Mouse (Mus musculus): ENCODE measurements around the gene Hist1h4c.
A peak's percentile ranks its signal among the peaks of the same experiment; 100 is the strongest.

Gene Hist1h4c

DNA sequence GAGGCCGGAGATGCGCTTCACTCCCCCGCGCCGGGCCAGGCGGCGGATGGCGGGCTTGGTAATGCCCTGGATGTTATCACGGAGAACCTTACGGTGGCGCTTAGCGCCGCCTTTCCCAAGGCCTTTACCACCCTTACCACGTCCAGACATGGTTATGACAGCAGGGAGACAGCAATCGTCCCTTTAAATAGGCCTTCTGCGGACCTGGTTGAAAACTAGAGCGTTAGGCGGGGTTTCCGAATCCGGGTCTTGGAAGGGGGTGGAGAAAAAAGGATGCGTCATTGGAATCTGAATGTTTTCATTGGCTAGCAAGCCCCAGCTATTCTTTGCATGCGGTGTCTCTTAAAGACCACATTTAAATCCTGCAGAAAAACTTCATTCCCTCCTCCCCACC, at the start of gene Hist1h4c:
TSS of gene Hist1h4c (minus strand) at position 155 of the 394 bp plus-strand sequence.
- DNase-seq (ENCODE audit: low read depth, low spot score): peak; percentile 99

GRCm38 (mm10) chr13:23747892-23748288, 49.6 kb upstream of the Hist1h4c start:
- no peak for DNase-seq (ENCODE audit: low read depth, low spot score)

DNA sequence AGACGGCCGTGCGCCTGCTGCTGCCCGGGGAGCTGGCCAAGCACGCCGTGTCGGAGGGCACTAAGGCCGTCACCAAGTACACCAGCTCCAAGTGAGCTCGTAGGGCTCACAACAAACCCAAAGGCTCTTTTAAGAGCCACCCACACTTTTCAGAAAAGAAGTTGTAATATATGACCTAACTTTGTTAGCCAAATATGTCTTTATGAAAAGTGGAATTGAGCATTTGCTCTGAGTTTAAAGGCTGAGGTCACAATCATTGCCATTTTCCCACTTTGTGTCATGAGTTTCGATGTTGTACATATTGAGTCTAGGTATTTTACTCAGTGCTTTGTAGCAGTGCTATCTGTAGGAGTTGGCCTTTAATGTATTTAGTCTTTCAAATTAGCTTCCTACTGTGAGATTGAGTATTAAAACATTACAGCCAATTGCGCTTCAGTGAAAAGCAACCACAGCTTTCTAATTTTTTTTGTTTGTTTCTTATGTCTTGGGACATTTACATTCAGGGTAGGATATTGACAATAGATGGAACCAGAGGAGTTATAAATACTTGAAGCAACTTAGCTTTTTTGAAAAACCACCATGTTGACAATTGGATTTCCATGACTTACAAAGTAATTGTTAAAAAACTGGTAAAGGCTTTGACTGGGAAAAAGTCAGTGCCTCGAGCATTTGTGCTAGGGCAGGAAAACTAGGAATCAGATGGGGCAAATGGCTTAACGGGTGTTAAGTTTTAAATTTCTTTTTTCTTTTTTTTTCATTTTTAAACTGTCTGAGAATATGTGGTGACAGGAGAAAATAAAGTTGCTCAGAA, 49.0 kb upstream of the Hist1h4c start:
- DNase-seq (ENCODE audit: low read depth, low spot score): no peak

DNA sequence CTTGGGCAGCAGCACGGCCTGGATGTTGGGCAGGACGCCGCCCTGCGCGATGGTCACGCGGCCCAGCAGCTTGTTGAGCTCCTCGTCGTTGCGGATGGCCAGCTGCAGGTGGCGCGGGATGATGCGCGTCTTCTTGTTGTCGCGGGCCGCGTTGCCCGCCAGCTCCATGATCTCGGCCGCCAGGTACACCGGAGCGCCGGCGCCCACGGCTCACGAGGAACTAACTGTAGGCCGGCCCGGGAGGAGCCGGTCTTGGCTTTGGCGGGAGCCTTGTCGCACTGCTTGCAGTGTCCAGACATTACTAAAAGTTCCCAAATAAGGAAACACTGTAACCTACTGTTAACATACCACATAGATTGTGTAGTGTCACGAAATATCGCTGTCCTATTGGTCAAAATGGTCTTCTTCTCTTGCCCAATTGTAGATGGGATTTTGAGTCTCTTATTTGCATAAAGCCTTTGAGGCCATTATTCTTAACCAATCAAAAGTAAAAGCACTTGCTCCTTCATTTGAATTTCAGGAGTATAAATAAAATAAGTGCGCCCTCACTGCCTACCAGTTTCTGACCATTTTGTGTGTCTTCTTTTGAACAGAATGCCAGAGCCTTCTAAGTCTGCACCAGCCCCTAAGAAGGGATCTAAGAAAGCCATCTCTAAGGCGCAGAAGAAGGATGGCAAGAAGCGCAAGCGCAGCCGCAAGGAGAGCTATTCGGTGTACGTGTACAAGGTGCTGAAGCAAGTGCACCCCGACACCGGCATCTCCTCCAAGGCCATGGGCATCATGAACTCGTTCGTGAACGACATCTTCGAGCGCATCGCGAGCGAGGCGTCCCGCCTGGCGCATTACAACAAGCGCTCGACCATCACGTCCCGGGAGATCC, 48.2 kb upstream of the Hist1h4c start, which contains the start of gene Hist1h2bb:
TSS of gene Hist1h2bb (plus strand) at position 534 of the 880 bp plus-strand sequence.
- DNase-seq (ENCODE audit: low read depth, low spot score): peak; percentile 99

DNA sequence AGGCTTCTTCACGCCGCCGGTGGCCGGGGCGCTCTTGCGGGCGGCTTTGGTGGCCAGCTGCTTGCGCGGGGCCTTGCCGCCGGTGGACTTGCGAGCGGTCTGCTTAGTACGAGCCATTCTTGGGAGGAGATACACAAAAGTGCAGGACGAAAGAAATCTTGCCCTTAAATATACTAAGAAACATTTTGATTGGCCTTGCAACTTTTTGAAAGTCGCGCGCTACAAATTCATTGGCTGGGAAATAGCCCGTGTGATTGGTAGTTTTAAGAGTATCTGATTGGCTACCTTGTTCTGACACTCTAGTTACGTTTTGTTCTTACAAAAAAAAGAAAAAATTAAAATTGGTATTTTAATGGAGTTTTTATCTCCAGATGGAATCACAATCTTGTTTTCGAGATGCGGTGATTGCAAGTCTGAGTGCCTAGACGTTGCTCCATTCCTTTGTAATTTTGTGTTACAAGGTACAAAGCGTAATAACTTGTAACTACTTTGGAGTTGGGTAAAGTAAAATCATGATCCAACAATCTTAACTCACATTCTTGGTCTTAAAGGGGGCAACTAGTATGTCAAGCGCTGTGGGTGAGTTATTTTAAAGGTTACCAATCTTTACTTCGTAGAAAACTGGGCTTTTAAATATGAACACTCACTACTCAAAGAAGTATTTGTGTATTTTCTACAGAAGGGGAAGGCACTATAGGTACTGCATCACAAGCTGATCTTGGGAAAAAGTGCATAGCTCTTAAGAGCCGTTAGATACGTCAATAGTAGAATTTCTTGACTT, 47.3 kb upstream of the Hist1h4c start, which contains the start of gene Hist1h3c:
TSS of gene Hist1h3c (minus strand) at position 222 of the 781 bp plus-strand sequence.
- DNase-seq (ENCODE audit: low read depth, low spot score): peak; percentile 93

DNA sequence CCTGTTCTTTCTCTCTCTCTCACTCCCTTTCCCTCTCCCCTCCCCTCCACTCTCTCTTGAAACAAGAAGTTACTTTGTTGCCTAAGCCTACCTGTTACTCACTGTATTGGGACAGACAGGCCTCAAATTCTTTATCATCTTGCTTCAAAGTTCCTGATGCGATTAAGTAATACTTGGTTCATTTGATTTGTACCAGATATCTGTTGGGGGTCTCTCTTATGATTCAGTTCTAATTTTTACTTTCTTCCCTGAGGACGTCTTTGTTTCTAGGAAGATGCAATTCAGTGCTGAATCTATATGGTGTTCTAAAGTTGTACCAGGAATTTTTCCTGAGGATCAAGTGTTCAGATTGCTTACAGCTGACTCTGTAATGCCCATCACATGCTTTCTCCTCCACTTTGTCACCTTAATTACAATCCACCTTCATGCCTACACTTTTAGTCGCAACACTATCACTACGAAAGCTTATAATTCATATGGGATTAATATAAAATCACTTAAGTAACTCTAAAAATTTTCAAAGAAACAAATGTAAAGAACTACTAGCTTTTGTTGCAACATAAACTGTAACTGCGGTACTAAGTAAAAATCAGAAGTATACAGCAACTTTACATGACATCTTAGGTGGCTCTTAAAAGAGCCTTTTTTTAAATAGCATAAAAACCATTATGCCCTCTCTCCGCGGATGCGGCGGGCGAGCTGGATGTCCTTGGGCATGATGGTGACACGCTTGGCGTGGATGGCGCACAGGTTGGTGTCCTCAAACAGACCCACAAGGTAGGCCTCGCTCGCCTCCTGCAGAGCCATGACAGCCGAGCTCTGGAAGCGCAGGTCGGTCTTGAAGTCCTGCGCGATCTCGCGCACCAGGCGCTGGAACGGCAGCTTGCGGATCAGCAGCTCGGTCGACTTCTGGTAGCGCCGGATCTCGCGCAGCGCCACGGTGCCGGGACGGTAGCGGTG, 46.4 kb upstream of the Hist1h4c start:
- no peak for DNase-seq (ENCODE audit: low read depth, low spot score)

GRCm38 (mm10) chr13:23743963-23744362, 45.7 kb upstream of the Hist1h4c start:
- no peak for DNase-seq (ENCODE audit: low read depth, low spot score)

DNA sequence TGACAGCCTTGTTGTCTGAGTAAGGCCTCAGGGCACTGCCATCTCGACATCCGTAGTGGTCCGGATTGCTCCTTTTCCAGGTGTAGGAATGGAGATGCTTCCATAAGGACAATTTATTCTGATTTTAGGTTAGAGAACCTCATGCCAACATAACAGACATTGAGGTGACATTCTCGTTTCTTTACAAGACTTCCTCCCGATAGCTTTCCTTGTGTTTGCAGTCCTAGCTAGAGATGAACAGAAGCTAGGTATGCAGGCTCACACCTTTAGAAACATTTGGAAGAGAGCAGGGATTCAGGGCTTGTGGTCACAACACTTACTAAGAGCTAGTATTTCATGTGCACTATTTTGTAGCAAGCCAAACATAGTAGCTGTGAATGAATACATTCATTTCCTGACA, 45.0 kb upstream of the Hist1h4c start:
- no peak for DNase-seq (ENCODE audit: low read depth, low spot score)

DNA sequence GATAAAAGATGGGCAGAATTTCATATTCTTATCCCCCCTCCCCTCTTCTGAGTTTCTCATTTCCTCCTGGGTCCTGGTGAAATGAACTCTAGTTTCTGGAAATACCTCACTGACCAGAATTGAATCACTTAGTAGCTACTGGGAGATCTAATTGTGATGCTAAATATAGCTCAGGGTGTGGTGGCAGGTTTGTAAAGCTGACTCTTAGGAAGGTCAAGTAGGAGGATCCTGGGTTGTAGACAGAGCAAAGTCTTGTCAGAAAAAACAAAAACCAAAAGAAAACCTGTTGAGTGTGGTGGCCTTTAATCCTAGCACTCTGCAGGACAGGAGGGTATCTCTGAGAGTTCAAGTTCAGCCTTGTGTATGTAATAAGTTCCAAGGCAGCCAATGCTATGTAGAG, 43.8 kb upstream of the Hist1h4c start:
- DNase-seq (ENCODE audit: low read depth, low spot score): no peak

DNA sequence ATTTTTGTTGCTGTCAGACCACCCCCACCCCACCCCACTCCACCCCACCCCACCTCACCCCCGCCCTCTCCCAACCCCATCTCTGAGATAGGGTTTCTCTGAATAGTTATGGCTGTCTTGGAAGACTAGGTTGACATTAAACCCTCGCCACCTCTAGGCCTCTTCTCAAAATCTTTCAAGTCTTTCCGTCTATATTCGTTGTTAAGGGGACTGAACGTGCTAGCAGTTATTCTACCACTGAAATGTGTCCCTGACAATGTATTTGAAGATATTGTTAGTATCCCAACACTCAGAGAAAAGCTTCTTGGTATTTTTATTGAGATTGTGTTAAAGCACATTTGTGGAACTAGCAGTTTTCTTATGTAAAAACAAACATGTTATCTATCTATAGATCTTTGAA, 42.7 kb upstream of the Hist1h4c start:
- no peak for DNase-seq (ENCODE audit: low read depth, low spot score)

GRCm38 (mm10) chr13:23740256-23740840, 42.1 kb upstream of the Hist1h4c start:
- no peak for DNase-seq (ENCODE audit: low read depth, low spot score)

DNA sequence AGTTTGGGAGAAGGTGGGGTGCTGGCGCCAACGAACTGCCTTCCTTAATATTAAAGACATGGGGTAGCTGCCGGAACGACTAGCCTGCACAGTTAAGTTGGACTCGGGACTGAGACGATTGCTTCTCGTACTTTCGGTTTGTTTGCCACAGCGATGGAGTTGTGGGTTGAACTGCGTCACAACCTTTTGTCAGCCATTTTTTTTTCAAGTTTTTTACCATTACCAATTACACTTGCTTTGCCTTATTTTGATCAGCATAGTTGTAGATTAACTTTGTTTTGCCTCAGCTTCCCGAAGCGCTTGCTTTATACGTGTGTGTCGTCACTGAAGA, 41.6 kb upstream of the Hist1h4c start:
- no peak for DNase-seq (ENCODE audit: low read depth, low spot score)

DNA sequence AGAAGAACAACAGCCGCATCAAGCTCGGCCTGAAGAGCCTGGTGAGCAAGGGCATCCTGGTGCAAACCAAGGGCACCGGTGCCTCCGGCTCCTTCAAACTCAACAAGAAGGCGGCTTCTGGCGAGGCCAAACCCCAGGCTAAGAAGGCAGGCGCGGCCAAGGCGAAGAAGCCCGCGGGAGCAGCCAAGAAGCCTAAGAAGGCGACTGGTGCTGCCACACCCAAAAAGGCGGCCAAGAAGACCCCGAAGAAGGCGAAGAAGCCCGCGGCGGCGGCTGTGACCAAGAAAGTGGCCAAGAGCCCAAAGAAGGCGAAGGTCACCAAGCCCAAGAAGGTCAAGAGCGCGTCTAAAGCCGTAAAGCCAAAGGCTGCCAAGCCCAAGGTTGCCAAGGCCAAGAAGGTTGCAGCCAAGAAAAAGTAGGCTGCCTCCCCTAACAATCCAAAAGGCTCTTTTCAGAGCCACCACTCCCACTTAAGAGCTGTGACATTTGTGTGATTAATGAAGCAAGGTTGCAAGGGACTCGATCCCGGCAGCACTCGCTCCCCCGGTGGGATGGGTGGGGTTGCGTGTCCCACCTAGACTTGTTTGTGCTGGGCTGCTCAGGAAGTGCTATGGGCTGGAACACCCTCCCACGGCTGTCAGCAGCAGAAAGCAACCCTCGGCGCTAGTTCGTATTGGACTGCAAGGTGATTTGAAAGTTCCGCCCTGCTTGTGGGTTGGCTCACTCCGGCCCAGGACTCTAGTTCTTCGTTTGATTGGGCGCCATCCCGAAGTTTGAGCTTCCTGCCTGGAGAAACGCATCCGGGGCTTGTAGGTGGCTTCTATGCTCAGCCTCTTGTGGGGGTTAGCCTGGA, 41.0 kb upstream of the Hist1h4c start:
- DNase-seq (ENCODE audit: low read depth, low spot score): peak; percentile 98

DNA sequence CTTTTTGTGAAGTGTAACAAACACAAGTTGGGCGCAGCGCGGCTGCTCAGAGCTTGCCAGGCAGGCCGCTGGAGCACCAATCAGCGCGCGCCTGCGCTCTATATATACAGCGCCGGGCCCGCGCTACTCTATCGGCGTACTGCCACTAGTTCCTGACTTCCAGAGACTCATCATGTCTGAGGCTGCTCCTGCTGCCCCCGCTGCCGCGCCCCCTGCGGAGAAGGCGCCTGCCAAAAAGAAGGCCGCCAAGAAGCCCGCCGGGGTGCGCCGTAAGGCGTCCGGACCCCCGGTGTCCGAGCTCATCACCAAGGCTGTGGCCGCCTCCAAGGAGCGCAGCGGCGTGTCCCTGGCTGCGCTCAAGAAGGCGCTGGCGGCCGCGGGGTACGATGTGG, 40.4 kb upstream of the Hist1h4c start, which contains the start of gene Hist1h1c:
TSS of gene Hist1h1c (plus strand) at position 132 of the 392 bp plus-strand sequence.
- DNase-seq (ENCODE audit: low read depth, low spot score): peak; percentile 77

- DNase-seq (ENCODE audit: low read depth, low spot score): no peak
These were observed 39.8 kb upstream of the Hist1h4c start for GRCm38 (mm10) chr13:23738041-23738440.

DNA sequence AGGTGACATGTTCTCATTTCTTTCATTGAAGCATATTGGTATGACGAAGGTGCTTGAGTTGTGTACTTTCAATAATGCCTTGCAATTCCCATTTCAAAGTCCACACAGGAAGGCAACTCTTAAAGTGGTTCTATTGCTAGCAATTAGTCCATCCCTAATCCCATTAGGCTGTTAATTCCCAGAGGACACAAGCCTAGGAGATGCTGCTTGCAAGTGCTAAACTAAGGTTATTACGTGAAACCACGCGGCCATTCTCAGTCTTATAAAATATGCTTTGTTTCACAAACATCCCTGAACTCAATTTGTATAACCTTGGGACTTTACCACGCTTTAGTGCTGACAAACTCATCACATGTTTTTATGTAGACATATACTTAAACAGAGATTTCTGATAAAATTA, 38.8 kb upstream of the Hist1h4c start:
- DNase-seq (ENCODE audit: low read depth, low spot score): no peak

GRCm38 (mm10) chr13:23732156-23732804, 34.0 kb upstream of the Hist1h4c start:
- DNase-seq (ENCODE audit: low read depth, low spot score): no peak

- DNase-seq (ENCODE audit: low read depth, low spot score): no peak
These were observed 32.2 kb upstream of the Hist1h4c start for GRCm38 (mm10) chr13:23730479-23730878.

- no peak for DNase-seq (ENCODE audit: low read depth, low spot score)
These were observed 31.5 kb upstream of the Hist1h4c start for GRCm38 (mm10) chr13:23729706-23730105.

Data from telencephalon, adult 2 months (tissue).